Mouse (Mus musculus): ENCODE data around the gene Gm44790. TPM values are rescaled to one million over a fixed set of nuclear protein-coding genes. Genes with fewer than 3 reads are reported as not detected.

Gm44790 gene
- polyA plus RNA-seq, 1 experiment: not detected

DNA sequence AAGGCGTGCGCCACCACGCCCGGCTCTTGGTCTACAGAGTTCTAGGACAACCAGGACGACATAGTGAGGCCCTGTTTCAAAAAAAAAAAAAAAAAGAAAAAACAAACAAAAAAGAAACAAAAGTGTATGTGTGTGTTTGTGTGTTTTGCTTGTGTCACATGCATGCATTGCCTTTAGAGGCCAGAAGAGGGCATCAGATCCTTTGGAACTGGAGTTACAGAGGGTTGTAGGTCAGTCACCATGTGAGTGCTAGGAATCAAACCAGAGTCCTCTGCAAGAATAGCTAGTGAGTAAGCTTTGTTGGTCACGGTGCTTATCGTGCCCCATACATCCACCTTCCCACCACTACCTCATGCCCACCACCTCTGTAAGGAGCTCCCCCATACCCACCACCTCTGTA lies 68.3 kb downstream of the Gm44790 start:
- Histone ChIP-seq H3K27me3 (replicated peaks) (no peaks in the 10 kb centered on the region), H3K9me3 (peaks cover 4% of the 10 kb centered on the region), H3K4me3 (replicated peaks) (no peak overlapping the region), H3K4me1 (peaks cover 44% of the 10 kb centered on the region), H3K36me3 (replicated peaks; ENCODE audit: low read length) (no peaks in the 10 kb centered on the region)
- TF ChIP-seq GATA1 (IDR thresholded peaks at IDR 0.05; ENCODE audit: borderline replicate concordance, low read length): no peak
- TF ChIP-seq FLI1 (IDR thresholded peaks at IDR 0.05; ENCODE audit: low read length): no peak

Other genes with a start within 250 kb of the Gm44790 start
- gene Tgfa, start 231.4 kb upstream of the Gm44790 start, polyA plus RNA-seq (2012; ENCODE audit: insufficient read depth, low replicate concordance): not detected in 2 replicates
- 2.8 and 6.7 TPM in 2 replicates for gene Fam136a, start 61.0 kb upstream of the Gm44790 start, polyA plus RNA-seq (2012; ENCODE audit: insufficient read depth, low replicate concordance)
- 2.9 and 11.4 TPM in 2 replicates for gene Snrpg, start 55.4 kb upstream of the Gm44790 start, polyA plus RNA-seq (2012; ENCODE audit: insufficient read depth, low replicate concordance)
- gene Pcyox1, start 29.5 kb upstream of the Gm44790 start, polyA plus RNA-seq (2012; ENCODE audit: insufficient read depth, low replicate concordance): 8.2 and 12.4 TPM in 2 replicates
- 2.0 and 6.4 TPM in 2 replicates for gene Tia1, start 22.4 kb upstream of the Gm44790 start, polyA plus RNA-seq (2012; ENCODE audit: insufficient read depth, low replicate concordance)
- 5.3 TPM in 1 of 2 replicates, not detected in the other for gene C87436, start 11.7 kb downstream of the Gm44790 start, polyA plus RNA-seq (2012; ENCODE audit: insufficient read depth, low replicate concordance)
- 984 and 2,235 TPM in 2 replicates for gene Pcbp1, start 99.7 kb downstream of the Gm44790 start, polyA plus RNA-seq (2012; ENCODE audit: insufficient read depth, low replicate concordance)
- 0.64 TPM in 1 of 2 replicates, not detected in the other for gene Asprv1, start 201.5 kb downstream of the Gm44790 start, polyA plus RNA-seq (2012; ENCODE audit: insufficient read depth, low replicate concordance)
- gene Mxd1, start 242.5 kb downstream of the Gm44790 start, polyA plus RNA-seq (2012; ENCODE audit: insufficient read depth, low replicate concordance): 45.0 and 47.5 TPM in 2 replicates

Data from megakaryocyte, embryonic 14.5 days (primary cell).